Mouse (Mus musculus) Muller cell, postnatal 12 days (primary cell): Measurements from ENCODE around the gene Olfr92.
A peak's percentile ranks its signal among the peaks of the same experiment; 100 is the strongest.
"Not testable (repeated sequence)": the region's sequence is repeated elsewhere in the genome, so short reads cannot be mapped to it uniquely, and the experiment has no call there.

Experiments
- DNase-seq: peaks from one replicate; pipeline ENCODE4 v3.0.0-alpha.2; 2015; ENCODE audit errors: inconsistent ontology term

Gene Olfr92

DNA sequence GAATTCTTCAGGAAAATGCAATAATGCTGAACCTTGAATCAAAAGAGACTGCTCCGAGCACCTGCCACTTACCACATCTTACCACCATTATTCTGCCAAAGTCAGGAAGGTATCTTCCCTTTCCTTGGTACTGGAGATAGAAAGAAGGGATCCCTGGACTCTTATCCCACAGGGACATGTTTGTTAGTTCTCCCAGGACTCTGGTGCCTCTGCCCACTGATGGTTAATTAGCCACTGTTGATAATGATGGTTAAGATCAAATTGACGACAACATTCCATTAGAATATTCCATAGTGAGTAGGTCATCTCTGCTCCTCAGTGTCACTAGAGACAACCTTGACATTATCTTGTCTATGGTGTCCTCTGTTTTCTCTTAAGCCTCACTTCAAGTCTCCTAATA, at the start of gene Olfr92:
Gene Olfr92 (minus strand): TSS at position 101 of the 400 bp plus-strand sequence.
- no peak for DNase-seq

DNA sequence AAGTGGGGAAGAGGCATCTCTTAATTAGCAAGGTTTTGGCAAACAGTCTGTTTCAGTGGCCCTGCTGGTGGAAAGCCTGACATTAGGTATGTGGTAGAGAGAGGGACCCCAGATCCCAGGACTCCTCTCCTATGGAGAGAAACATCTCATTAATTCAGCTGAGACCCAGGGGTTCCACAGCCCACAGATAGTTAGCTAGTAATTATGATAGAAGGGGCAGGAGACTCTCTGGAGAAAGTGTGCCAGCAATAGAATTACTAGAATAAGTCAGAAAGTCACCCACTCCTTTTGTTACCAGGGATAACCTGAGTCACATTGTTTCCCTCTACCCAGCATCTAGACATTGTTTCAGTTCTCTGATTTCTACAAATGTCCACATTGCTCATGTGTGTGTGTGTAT, 41.5 kb upstream of the Olfr92 start, which contains the start of gene Olfr93:
Gene Olfr93 (minus strand): TSS at position 101 of the 400 bp plus-strand sequence.
- DNase-seq: no peak

DNA sequence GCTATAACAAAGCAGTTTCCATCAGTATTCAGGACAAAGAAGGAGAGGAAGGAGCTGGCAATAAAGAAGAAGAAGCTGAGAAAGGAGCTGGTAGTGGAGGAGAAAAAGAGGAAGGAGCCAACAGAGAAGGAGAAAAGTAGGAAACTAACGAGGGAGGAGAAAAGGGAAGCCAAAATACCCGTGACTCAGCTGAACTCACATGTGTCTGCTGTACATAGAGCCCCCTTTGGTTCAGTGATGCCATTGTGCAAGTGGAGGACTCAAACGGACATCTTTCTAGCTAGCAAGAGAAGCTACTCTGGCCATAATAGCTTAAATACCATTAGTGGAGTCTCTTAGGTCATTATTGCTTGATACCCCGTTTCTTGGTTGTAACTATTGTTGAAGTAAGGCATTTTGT, 11.5 kb upstream of the Olfr92 start:
- not testable (repeated sequence) for DNase-seq

DNA sequence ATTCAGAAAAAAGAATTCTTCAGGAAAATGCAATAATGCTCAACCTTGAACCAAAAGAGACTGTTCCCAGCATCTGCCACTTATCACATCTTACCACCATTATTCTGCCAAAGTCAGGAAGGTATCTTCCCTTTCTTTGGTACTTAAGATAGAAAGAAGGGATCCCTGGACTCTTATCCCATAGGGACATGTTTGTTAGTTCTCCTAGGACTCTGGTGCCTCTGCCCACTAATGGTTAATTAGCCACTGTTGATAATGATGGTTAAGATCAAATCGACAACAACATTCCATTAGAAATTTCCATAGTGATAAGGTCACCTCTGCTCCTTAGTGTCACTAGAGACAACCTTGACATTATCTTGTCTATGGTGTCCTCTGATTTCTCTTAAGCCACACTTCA, 21.7 kb downstream of the Olfr92 start, which contains the start of gene Olfr91:
Gene Olfr91 (minus strand): TSS at position 101 of the 400 bp plus-strand sequence.
- DNase-seq: no peak

DNA sequence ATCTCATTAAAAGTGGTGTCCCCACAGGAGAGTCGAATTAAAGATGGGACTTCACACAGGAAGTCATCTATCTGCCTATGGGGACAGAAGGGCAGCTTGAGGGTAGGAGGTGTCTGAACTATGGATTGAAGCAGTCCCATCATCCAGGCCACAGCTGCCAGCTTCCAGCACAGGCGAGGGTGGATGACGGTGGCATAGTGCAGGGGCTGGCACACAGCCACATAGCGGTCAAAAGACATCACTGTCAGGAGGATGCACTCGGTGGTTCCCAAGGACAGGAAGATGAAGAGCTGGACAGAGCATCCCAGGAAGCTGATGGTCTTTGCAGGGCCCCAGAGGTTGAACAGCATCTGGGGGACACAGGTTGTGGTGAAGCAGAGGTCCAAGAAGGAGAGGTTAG, 26.6 kb downstream of the Olfr92 start:
- peak; percentile 57 for DNase-seq

DNA sequence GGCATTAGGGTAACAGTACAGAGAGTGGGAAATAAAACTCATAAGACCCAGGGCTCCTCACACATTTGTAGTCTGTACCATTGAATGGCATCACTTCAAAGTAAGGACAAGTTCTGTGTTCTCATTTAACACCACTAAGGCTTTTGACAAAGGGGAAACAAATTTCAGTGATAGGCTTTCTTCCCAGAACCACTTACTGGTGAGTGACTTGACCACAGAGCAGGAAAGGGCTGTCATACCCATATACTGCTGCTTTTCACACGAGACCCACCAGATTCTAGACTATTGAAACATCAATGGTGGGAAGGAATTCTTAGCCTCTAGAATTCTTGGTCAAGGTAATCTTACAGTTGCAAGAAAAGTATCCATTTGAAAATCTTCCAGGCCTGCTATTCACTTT, 27.7 kb downstream of the Olfr92 start:
- DNase-seq: no peak

DNA sequence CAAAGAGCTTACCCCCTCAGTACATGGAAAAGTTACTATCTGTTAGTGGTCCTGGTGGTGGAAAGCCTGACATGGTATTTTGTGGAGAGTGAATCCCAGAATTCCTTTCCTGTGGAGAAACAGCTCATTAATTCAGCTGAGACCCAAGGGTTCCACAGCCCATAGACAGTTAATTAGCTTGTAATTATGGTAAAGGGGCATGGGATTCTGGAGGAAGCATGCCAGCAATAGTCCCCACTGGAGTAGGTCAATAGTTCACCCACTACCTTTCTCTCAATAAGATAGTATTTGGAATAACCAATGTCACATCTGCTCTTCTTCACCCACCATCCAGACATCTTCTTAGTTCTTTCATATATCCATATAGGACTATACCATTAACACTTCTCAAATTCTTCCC, 31.5 kb downstream of the Olfr92 start, which contains the start of gene Olfr90:
Gene Olfr90 (minus strand): TSS at position 101 of the 400 bp plus-strand sequence.
- DNase-seq: no peak

DNA sequence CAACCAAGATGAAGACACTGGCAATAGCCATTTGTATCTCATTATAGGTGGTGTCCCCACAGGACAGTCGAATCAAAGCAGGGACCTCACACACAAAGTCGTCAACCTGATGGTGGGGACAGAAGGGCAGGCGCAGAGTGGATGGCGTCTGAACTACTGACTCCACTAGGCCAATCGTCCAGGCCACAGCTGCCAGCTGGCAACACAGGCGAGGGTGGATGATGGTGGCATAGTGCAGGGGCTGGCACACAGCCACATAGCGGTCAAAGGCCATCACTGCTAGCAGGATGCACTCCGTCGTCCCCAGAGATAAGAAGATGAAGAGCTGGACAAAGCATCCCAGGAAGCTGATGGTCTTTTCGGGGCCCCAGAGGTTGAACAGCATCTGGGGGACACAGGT, 34.3 kb downstream of the Olfr92 start:
- DNase-seq: no peak

DNA sequence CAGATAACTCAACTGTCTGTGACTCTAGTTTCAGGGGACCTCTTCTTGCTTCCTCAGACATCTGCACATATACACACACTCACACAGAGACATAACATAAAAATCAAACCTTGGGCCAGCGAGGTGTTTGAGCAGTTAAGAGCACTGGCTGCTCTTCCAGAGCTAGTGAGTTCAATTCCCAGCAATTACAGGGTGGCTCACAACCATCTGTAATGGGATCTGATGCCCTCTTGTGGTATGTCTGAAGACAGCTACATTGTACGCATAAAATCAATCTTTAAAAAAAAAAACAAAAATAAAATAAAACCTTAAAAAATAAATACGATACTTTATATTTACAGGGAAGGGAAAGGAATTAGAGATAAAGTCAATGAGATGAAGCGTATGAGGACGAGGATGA, 35.3 kb downstream of the Olfr92 start:
- no peak for DNase-seq

DNA sequence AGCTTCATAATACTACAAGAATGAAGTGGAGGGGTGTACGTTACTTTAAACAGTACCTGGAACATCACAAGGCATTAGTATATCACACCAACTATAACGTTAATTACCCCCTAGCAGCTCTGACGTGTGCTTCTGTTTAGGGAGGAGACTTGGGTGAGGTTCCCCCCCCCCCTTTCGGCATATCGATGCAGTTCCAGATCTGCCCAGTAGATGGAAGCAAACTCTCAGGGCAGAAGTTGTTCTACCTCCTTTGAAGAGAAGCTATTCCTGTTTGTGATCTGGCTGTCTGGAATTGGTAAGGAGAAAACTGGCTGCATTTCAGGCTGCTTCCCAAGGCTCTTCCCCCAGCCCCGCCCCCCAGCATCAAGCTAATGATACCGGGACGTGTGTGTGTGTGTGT, 36.6 kb downstream of the Olfr92 start:
- DNase-seq: peak; percentile 92

DNA sequence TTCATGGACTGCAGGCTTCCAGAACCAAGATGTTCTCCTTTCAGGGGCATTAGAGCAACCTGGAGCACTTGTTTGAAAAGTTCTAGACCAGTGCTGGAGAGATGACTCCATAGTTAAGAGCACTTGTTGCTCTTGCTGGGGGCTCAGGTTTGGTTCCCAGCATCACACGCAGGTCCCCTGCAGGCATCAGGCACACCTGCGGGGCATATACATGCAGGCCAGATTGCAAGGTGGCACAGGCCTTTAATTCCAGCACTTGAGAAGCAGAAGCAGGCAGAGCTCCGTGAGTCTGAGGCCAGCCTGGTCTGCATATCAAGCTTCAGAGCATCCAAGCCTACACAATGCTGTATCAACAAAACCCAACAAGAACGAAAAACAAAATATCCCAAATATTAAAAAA, 38.2 kb downstream of the Olfr92 start:
- DNase-seq: no peak

DNA sequence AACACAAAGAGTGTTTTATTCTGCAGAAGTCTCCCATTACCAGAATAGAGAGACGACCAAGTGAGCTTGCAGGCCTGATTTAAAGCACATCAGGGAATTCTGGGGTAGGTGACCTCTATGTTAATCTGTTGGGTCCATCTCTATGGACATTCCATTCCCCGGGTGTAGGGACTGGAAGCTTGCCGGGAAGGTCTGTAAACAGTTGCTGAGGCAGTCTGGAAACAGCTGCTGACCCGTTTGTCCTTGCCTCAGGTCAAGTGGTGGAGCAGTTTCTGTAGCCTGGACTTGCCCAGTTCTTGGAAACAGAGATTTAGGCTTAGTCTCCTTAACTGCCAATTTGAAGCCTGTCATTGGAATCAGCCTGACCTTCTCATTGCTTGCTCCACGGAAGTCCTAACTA, 39.8 kb downstream of the Olfr92 start:
- no peak for DNase-seq

DNA sequence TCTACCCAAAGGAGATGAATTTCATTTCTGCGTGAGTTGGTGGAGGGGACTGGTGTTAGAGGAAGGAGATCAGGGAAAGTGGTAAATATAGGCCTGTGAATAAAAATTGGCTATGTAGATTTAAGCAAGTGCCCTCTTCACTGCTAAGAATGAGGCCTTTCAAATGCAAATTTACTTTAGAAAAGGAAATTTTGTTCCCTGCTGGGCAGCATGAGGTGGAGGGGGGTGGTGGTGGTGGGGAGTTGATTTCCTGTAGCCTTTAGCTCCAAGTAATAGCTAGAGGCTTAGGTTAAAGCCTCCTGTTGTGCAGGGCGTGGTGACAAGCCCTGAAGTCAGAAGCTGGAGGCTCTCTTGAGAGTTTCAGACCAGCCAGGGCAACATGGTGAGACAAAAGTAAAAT, 40.9 kb downstream of the Olfr92 start:
- DNase-seq: no peak

DNA sequence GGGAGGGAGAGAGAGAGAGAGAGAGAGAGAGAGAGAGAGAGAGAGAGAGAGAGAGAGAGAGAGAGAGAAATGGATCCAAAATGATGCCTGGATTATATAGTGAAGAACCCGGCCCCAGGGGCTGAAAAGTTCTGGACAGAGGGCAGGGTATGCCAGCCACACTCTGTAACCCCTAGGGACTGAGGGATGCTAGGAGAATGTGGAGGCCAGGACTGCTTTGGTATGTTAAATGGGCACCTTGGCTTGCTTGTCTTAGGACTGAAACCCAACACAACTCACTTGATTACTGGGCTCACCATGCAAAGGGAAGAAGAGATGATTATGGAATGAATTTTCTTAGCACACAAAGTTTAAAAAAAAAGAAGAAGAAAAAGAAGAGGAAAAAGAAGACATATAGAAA, 41.7 kb downstream of the Olfr92 start:
- DNase-seq: no peak

DNA sequence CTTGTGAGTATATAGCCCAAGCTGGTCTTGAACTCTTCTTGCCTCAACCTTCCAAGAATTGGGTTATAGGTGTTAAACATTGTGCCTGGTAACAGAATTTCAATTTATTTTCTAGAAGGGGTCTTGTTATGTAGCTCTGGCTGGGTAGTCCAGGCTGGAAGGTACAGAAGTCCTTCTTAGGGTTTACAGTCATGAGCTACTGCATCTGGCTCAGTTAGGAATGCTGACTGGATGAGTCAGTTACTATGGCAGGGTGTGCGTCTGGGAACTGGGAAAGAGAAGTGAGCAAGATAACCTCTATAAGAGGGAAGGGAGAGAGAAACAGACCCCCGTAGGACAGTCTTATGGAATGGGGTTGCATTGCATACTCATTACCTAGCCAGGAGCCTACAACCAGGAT, 44.1 kb downstream of the Olfr92 start:
- DNase-seq: no peak

DNA sequence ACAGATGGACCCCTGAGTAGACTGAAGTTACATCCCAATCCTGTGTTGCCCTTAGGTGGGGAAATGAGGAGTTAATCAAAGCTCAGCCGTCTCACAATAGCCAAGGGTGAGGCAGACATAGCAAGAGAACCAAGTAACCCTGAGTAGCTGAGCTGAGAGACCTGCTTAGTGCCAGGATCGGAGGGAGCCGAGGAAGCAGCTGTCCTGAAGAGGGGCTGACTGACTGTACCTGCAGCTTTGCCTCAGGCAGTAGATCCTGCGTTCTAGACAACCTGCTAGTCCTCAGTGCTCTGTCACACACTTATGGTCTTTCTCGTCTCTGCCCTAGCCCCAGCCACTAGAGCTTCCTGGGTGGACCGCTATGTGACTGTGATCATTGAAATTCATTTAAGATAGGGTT, 44.7 kb downstream of the Olfr92 start:
- no peak for DNase-seq

DNA sequence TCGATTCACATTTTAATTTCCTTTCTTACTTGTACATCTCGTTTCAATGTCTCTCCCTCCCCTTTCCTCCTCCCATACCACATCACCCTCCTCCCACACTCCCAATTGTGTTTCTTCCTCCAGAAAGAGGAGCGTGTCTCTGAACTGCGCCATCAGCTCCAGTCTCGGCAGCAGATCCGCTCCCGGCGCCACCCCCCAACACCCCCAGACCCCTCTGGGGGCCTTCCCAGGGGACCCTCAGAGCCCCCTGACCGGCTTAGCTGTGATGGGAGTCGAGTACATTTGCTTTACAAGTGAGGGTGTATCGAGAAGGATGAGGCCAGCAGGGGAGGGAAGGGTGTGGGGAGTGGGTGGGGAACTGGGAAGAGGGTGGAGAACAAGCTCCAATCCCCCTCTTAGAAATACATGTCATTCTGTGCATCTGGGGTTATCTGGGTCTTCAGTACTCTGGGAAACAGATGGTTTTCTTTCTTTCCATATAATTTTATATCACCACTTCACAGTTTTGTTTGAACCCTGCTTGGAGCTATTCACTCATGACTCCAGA, 47.1 kb downstream of the Olfr92 start:
- no peak for DNase-seq

DNA sequence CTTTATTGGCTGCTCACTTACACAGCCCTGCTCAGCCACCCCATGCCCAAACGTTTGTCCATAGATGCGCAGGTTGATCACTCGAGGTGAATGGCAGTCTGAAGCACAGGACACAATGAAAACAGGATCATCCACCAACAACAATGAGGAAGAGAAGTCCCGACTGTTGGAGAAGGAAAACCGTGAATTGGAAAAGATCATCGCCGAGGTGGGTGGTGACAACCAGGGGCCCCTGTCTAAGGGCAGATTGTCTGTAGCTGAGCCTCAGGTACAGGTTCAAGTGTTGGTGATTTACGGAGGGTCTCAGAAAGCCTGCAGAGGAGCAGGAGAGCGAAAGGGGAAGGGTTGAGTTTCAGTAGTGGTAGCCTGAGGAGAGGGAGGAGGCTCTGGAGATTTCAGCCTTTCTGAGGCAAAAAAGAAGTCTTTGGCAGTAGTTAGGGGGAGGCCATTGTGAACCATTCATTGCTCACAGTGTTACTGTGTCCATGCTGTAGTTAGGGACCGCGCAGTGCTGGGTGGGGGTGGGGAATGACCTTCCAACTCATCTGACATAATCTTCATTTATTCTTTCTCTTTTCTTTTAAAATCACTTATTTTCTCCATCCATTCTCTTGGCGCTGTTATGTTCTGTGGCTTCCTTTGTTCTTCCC, 47.7 kb downstream of the Olfr92 start:
- DNase-seq: no peak

DNA sequence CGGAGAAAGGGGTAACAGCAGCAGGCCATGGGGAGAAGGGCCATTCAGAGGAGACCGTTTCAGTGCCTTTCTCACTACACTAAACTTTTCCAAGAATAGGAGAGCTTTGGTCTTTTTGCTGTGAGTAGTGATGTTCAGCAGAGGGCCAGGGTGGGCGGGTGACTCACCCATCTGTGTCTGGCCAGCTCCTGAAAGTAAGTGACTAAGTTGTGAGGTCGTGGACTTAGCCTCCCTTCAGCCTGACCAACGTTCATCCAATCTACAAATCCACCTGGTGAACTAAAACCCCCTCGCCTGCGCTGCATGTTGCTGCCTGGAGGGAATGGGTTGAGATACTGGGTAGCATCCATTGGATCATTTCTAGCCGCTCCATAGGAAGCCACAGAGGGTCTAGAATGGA, 49.8 kb downstream of the Olfr92 start:
- DNase-seq: peak; percentile 61

DNA sequence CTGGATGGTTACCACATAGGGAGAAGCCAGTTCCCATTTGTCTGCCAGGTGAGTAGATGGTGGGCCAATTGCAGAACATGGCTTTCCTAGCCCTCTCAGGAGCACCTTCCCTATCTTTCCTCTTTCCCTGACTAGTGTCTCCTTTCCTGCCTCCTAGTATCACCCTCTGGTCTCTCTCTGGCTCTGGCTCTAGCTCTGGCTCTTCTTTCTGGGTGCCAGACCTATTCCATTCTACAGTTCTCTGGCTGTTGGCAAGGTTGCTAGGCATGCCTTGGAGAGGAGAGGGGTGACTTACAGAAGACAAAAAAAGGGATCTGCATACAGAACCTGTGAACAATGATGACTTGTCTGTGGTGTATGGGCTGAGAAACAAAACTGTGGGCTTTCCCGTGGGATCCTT, 52.0 kb downstream of the Olfr92 start:
- no peak for DNase-seq

DNA sequence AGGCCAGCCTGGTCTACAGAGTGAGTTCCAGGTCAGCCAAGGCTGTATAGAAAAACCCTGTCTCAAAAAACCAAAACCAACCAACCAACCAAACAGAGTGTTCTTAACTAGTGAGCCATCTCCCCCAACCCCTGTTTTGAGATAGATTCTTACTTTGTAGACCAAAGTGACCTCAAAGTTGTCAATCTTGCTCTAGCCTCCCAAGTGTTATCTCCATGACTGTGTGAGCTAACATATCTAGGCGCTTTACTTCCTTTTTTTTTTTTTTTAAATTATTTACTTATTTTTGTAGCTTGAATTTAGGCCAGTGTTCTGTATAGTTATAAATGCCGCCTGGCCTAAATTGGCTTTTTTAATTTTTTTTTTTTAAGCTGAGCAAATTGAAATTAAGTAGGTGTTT, 53.9 kb downstream of the Olfr92 start:
- DNase-seq: no peak

DNA sequence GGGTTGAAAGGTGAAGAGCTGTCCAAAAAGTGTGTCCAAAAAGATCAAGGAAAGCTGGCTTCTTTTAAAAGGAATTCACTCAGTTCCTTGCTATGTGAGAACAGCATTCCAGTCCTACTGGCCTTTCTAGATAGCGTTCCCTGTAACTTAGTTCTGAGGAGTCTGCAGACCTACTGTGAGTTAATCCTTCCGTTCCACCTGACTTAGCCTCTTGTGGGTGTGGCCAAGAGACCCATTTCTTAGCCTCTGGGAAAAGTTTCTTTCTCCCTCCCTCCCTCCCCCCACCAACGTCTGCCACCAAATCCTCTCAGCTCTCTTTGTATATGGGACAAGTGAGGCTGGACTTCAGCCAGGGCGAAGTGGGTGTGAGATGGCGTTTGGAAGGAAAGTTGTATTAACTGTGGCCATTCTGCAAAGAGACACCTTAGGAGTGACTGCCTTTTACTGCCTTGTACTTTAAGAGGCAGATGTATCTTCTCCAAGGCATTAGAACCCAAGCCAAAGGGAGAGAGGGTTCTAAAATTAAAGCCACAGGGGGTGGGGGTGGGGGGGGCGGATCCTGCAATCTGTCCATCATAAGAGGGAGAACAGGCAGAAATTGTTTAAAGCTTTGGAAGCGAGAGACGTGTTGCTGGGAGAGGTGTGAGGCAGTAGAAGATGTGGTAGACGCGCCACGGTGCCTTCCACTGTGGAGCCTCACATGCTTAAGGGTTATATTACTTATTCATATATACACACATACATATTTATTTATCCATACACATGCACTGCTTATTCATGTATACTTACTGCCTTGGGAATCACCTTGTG, 56.0 kb downstream of the Olfr92 start:
- DNase-seq: no peak

DNA sequence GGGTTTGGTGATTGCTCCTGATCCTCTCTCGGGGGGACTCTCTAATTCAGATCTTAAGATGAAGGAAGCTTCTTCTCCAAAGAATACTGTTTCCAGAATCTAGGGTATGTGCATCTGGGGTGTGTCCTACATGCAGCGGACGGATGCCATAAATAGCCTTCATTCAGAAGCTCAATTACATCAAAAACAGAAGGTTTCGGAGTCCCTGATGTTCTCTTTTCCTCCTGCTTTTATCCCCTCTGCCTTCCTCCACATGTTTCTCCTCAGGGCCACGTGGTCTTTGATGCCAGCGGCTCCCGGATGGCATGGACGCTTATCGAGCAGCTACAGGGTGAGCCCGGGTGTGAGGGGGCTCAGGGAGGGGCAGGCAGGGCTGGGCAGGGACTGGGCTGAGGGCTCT, 56.8 kb downstream of the Olfr92 start:
- DNase-seq: no peak
